Mouse (Mus musculus) G1E (cell line): ENCODE measurements around the gene Myom3.

Experiments used
- CTCF ChIP-seq: IDR thresholded peaks from 2 replicates; pipeline ENCODE4 v1.5.1; 2012; ENCODE audit warnings: low read depth, low read length, inconsistent platforms, mixed read lengths
- GATA1 ChIP-seq: IDR thresholded peaks from 2 replicates; pipeline ENCODE4 v1.6.1; 2012; ENCODE audit warnings: borderline replicate concordance, low read length, inconsistent platforms, mixed read lengths
- GATA2 ChIP-seq: IDR thresholded peaks from 2 replicates; pipeline ENCODE4 v1.6.1; 2012; ENCODE audit warnings: low read depth, low read length, inconsistent platforms, borderline replicate concordance

DNA sequence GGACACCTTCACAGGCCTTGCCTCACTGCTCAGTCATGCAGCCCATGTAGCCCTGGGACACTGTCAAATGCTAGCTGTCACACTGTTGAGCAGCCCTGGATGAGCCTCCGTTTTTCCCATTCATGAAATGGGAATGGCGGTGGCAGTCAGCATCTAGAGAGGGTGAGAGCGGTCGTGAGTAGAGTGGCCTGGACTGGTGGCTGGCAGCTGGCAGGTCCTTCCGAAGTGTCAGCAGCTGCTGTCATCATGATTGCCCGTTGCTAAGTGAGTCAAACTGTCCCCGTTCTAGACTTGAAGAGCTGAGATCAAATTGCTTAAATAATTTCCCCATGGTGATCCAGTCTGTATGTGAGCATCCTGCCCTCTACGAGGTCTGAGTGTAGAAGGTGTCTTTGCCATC is 28.6 kb upstream of the Myom3 start:
- no peak for TF ChIP-seq CTCF
- no peak for TF ChIP-seq GATA2
- no peak for TF ChIP-seq GATA1
